Mouse (Mus musculus) cerebellum, adult (tissue): ENCODE results near the gene Smc1b.
"Not testable (repeated sequence)": the region's sequence is repeated elsewhere in the genome, so short reads cannot be mapped to it uniquely, and the experiment has no call there.

Experiments
- ATAC-seq: cut with Nextera tagmentation; 2 replicates; pipeline ENCODE4 v1.9.2; 2017; ENCODE audit warnings: mild to moderate bottlenecking, moderate library complexity, mixed read lengths; ENCODE audit not compliant: insufficient number of reproducible peaks, low FRiP score, low TSS enrichment

The Smc1b gene

DNA sequence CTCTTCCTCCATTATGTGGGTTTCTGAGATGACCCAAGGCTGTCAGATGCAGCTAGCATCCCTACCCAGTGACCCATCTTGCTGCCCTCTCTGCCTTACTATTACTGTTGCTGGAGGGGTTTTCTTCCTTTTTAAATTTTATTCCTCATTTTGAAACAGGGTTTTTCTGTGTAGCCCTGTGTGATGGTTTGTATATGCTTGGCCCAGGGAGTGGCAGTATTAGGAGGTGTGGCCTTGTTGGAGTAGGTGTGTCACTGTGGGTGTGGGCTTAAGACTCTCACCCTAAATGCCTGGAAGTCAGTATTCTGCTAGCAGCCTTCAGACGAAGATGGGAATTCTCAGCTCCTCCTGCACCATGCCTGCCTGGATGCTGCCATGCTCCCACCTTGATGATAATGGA is 103.1 kb downstream of the Smc1b start, which contains the start of gene Fam118a:
Fam118a (plus strand) TSS at position 301 of the 400 bp plus-strand sequence.
- ATAC-seq = not testable (repeated sequence)

DNA sequence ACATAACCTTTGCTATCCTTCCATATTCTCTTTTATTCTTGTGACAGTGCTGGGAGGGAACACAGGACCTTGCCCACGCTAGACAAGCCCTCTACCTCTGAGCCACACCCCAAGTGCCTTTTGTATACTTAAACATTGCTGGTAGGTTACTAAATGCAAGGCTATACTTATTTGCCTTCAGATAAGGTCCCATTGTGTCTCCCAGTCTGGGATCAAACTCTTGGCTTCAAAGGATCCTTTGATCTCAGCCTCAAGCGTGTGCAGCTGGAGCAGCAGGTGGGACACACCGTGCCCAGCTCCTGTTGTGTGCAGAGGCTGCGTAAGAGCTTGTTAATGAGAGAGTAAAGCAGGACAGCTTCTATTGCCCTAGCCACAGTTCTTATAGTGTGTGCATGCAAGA is 104.0 kb downstream of the Smc1b start:
- no peak for ATAC-seq

DNA sequence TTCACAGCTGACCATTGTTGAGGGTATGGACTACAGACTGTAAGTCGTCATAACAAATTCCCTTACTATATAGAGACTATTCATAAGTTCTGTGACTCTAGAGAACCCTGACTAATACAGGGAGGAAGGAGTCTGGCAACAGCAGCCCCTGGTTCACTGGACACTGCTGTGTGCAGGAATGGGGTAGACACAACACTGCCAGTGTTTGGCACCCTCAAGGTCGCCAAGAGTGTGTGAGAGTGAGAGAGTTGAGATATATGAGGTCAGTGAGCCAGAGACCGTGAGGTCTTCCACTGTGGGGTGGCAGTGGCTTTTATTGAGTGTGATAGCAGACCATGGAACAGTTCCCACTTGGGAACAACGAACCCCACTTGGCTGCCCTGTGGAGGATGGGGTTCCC is 105.6 kb downstream of the Smc1b start:
- ATAC-seq = no peak

DNA sequence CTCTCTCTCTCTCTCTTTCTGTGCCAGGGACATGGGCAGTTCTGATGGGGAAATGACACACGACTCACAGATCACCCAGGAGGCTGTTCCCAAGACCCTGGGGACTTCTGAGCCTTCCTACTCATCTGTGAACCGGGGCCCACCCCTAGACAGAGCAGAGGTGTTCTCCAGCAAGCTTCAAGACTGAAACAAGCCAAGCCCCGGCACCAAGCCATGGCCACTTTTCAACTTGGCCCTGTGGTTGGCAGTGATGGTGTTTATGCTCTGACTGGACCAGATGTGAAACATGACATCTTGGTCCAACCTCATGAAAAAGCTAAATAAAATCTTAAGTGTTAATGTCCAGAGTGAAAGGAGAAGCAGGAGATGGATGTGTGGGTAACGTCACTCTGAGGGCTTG is 109.6 kb downstream of the Smc1b start:
- no peak for ATAC-seq

DNA sequence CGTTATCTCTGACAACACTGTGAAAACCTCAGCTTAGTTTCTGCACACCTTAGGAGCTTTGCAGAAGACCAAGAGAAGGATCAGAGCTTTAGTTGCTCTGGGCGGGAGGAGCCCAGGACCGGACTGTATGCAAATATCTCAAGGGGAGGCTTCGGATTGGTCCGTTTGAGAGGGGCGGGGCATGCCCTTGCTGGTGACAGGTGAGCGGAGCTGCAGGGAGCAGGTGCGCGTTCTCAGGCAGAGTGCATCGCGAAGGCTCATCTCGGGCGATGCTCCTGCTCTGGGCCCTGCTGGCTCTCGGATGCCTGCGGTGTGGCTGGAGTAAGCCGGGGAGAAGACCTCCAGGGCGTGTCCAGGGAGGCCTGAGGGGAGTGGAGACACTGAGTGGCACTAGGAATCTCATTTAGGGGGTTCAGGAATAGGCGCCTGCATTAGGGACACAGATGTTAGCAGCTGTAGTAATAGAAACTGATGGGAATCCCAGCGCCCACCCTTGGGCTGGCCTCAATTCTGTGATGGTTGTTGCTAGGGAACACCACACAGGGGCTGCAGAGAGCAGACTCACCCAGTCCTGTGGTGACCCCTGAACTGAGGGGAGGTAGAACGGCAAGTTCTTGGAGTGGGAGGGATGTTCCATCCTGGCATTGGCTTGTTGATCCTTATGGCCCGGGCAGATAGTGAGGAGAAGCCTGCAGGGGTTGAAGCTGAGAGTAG is 114.7 kb downstream of the Smc1b start, which contains the start of gene Upk3a:
Upk3a (plus strand) TSS at position 191 of the 714 bp plus-strand sequence.
- peak; percentile 56; the same call in 1 of the 2 replicates for ATAC-seq

DNA sequence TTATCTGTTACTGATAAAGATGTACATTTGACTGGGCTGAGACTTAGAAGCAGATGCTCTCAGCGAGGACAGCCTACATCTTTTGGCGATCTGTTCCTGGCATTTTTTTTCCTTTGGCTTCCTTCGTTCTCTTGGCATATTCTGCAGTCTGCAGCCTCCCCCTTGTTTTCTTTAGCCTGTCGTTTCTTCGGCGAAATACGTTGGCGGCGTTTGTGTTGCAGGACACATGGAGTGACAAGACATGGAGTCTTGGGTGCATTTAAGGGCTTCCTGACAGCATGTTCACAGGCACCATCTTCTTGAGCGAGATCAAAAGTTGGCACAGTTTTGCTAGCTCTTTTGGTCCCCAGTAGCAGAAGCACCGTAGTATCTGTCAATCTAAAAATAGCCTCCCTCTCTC is 116.0 kb downstream of the Smc1b start:
- no peak for ATAC-seq
